Mouse (Mus musculus) liver, adult 2 months (tissue): ENCODE measurements around the gene Eif4a2.

Source experiments
- CTCF ChIP-seq: fragments of 200-500 bp; IDR thresholded peaks from 2 replicates; pipeline ENCODE4 v1.5.1; 2011; ENCODE audit warnings: low read depth, low read length, control low read depth
- POLR2A ChIP-seq: fragments of 200-500 bp; IDR thresholded peaks from 2 replicates; pipeline ENCODE4 v1.6.1; 2011; ENCODE audit warnings: low read length, control low read depth; ENCODE audit not compliant: insufficient read depth; ENCODE audit errors: extremely low read depth

DNA sequence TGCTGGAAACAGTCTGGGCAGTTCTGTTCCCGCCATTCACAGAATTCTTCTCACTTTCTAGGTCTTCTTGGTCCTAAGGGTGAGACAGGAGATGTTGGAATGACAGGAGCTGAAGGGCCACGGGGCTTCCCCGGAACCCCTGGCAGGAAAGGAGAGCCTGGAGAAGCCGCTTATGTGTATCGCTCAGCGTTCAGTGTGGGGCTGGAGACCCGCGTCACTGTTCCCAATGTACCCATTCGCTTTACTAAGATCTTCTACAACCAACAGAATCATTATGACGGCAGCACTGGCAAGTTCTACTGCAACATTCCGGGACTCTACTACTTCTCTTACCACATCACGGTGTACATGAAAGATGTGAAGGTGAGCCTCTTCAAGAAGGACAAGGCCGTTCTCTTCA is 49.8 kb downstream of the Eif4a2 start:
- no peak for TF ChIP-seq CTCF
- no peak for TF ChIP-seq POLR2A
